Mouse (Mus musculus): ENCODE measurements around the gene Sag.

- TF ChIP-seq EP300 (IDR thresholded peaks at IDR 0.05; ENCODE audit: insufficient read depth, low read depth, low read length) (no peak), CTCF (IDR thresholded peaks at IDR 0.05) (no peak), POLR2A (IDR thresholded peaks at IDR 0.05; ENCODE audit: insufficient read depth, low read depth, low read length) (no peak)
These were observed 9.7 kb downstream of the Sag start for GRCm38 (mm10) chr1:87813155-87813554.

Data from heart, adult 2 months (tissue).